Mouse (Mus musculus) ovary, postnatal 14 days (tissue): ENCODE data around the gene Dlg1.
"Not testable (repeated sequence)": the region's sequence is repeated elsewhere in the genome, so short reads cannot be mapped to it uniquely, and the experiment has no call there.

Source experiments
- DNase-seq: peaks from one replicate; pipeline ENCODE4 v3.0.0; 2022; ENCODE audit warnings: low spot score

The Dlg1 gene

DNA sequence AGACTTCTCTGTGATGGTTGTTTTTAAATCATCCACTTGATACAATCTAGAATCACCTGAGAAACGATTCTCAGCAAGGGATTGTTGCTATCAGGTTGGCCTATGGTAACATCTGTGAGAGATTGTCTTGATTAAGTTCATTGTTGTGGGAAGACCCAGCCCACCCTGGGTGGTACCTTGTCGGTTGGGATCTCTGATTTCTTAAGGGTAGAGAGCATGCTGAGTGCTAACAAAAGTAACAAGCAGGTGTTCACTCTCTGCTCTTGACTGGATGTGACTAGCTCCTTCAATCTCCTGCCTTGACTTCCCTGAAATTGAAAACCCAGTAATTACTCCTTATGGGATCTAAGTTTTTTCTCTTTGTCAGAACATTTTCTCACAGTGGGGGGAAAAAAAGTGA, 5.7 kb upstream of the Dlg1 start:
- no peak for DNase-seq

DNA sequence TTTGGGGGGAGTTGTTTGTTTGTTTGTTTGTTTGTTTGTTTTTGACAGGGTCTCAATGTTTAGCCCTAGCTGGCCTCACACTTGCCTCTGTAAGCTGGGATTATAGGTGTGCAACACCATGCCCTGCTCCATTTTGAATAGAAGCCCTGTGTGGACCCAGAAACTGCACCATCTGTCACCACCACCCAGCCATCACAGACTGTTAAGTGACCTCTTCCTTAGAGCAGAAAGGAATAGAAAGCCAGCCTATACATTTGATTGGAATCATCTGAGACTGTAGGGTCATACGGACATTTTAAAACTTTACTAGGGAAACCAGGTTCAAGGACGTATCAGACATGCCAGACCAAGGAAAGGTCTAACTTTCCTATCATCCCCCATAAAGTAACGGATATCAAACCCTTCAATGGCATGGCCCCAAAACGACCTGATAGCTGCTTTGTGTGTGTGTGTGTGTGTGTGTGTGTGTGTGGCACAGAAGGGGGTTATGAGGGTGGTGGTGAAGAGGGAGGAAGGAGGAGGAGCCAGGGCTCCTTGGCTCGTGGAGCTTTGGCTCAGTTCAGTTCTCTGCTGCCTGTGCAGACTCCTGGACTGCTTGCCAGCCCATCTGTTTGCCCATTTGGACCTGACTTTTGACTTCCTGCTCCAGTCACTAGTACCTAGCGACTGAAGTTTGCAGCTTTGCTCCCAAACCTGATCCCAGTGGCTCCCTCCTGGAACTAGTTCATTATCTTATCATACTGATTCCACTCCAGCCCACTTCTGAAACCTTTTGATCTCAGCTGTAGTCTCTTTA, 4.5 kb upstream of the Dlg1 start:
- no peak for DNase-seq

DNA sequence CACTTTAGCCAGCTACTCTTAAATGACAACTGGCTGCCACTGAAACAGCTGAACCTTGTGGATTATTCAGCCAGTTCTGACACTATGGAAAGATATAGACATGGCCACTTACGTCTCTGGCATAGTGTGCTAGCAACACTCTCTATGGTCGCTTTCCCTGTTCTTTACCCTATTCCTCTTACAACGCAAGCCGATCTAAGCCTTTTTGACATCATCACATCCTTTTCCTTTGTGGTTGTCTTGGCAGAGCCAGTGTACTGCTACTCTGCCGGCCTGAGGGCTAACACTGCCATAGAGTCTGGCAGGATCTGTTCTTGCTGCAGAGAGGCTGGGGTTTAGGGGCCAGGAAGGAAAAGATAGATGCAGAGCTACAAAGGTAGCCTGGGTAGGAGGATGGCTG, 3.8 kb upstream of the Dlg1 start:
- DNase-seq = no peak

DNA sequence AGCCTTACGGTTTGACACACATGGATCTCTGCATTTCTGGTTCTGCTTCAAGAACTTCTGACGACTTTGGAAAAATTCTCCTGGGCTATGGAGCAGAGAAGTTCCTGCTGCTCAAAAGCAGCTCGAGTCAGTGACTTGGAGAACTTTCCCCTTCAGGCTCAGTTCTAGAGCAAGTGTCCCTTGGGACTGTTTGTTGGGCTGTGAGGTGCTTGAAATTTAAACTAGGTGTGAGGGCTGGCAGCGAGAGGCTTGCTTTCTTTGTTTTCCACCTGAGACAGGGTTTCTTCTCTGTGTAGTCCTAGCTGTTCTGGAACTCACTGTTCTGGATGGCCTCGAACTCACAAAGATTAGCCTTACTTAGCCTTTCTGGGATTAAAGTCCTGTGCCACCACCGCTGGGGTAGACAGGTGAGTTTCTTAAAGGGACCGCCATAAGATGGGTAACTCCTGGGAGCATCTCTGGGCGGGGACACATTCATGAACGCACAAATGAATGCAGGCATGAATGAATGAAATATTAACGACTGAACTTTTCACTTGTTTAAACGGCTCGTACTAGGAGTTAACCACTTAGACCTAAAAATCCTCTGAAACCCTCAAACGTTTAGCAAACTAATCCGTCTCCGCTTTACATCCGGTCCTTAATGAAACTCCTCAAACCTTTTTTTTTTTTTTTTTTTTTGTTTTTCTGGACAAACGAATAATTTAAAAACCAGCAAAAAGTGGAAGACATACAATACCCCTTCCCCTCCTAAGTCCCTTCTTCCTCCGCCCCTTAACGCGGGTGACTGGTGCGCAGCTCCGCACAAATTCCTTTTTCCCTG, 476 bp upstream of the Dlg1 start:
- DNase-seq = no peak

DNA sequence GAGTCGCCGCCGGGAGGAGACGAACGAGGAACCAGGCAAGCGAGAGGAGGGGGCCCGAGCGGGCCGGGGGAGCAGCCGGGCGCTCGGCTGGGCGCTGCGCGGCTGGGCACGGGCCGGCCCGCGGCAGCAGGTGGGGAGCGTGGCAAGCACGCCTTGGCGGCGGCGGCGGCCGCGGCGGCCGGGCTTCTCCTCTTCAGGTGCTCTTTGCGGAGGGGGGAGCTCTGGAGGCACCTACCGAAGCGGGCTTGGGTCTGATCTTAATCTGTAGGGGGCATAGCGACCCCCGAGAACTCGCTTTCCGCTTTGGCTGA, 999 bp downstream of the Dlg1 start:
- DNase-seq = no peak

DNA sequence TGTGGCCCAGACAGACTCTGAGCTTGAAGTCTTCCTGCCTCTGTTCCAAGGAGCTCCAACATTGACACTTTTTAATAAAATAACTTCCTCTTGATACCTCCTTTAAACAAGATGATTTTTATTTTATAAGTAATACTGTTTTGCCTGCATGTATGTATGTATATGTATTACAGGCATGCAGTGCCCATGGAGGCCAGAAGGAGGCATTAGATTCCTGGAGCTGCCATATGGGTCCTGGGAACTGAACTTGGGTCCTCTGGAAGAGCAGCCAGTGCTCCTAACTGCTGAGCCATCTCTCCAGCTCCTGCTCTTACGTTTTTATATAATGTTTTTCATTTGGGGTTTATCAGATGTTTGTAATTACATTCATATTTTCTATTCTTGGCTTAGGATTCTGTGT, 9.0 kb downstream of the Dlg1 start:
- DNase-seq = no peak

DNA sequence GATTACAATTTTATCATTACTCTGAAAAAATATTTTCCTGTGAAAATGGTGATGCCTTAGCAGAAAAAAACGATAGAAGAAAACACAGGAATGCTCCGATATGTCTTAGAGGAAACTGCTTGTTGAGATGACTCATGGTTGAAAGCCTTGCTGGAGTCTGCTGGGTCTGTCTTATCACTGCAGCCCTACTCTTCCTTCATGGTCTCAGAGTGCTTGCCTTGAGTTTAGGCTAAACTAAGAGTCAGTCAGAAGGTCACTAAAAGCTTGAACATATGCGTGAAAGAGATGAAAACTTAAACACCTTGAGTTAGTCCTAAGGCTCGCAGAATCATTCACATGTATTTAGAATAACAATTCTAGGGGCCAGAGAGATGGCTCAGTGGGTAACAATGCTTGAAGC, 14.2 kb downstream of the Dlg1 start:
- no peak for DNase-seq

DNA sequence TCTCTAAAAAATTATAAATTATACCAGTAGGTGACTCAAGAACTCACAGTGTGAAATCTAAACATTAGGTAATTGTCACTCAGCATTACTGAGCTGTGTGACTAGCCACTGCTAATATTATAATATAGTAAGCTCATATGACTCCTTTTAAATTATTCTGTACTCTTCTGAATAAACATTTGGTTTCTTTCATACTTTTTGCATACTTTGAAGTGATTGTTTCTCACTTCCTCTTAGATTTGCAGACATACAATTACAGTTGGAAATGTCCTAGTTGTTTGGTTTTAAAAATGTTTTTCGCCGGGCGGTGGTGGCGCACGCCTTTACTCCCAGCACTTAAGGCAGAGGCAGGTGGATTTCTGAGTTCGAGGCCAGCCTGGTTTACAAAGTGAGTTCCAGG, 19.0 kb downstream of the Dlg1 start:
- no peak for DNase-seq

DNA sequence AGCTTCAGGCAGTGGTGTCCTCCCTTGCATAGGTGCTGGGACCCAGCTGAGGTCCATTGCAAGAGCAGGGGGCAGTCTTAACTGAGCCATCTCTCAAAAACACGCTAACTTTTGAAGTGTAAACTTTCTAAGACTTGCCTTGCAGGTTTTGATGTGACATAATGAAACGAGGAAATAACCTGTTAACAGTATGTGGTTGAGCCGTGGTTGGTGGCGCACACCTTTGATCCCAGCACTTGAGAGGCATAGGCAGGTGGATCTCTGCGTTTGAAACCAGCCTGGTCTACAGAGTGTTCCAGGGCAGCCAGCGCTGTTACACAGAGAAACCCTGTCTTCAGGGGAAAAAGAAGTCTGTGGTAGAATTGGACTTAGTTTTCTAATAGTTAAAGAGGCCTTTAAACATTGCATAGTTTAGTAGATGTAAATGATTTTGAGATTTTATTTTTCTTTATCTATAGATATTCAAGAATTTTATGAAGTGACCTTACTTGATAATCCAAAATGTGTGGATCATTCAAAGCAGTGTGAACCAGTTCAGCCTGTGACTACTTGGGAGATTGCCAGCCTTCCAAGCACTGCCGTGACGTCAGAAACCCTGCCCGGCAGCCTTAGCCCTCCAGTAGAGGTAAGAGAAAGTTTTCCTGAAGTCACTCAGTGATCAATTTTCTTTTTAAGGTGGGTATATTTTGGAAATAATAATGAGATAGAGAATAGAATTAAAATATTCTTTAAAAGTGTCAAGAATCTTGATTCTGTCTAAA, 20.6 kb downstream of the Dlg1 start:
- DNase-seq = no peak

DNA sequence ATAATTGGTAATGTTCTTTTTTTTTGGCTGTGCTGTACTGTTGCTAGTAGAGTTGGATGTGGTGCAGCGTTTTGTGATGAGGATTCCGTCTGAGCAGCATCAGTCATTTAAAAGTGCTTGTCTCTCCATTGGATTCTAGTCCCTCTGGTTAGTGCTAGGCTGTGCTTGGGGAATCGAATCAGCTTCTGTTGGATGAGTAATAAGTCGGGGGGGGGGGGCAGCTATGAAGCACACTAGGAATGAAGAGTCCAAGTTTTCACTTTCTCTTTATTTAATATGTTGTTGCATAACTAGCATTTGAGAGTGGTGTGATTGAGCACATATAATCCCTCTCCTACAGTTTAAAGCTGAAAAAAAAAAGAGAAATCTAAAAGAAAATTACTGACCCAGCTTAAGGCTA, 21.5 kb downstream of the Dlg1 start:
- no peak for DNase-seq

DNA sequence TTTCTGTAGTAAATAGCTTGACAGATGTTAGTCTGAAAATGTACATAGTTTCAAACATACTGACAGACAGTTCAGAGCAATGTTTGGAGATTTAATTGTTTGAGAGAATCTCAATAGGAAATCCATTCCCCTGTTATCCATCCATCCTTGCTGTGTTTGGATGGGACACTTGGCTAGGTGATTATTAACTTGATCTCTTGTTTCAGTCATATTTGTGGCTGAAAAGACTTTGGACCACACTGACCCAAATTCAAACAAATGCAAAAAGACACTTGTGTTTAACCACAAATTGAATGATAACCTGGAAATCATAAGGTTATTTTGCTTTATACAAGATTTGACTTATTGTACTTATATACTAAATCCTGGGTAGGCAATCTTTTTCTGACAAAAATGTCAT, 24.5 kb downstream of the Dlg1 start:
- no peak for DNase-seq

DNA sequence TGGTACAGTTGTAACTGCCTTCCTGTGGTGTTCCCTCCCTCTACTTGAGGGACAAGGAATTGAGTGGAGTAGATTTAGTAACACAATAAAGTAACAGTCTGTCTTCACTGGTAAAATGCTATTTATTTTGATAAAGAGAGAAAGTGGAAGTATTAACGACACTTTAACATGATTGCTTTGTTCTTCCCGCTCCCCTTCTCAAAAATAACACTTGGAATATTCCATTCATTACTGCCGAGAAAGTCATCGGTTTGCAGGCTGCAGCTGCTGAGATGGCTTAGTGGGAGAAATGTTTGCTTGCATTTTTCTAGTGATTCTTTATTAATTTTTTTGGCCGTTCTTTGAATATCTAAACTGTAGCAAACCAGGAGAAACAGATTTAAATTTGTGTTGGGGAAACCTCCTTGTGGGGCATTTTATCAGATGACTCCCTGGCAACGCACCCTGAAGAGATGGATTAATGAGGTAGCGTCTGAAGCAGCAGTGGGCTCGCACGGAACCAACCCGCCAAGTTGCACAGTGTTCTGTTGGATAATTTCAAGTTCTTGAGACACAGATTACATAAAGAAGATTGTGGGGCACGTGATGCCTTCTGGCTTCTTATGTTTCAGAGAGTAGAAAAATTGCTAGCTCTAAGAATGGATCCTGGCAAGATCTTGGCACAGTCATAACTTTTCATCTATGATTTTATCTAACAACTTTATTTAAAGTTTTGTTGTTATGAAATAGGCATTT, 32.2 kb downstream of the Dlg1 start:
- DNase-seq = no peak

DNA sequence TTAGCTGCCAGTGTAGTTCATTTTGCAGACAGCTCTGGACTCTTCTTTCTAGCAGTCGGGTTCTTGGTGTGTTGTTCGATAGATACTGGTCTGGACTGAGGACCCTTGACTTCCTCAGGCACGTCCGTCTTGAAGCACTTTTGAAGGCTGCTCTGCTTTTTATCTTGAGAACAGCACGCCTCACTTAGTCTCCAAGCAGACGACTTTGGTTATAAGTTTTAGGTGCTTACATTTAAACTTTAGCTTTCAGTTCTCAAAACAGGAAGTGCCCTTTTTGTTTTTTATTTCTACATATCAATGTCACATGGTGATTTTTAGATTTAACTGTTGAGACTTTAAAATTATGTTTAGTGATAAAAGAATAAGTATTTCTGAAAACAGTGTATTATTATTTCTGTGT, 33.1 kb downstream of the Dlg1 start:
- DNase-seq = no peak

DNA sequence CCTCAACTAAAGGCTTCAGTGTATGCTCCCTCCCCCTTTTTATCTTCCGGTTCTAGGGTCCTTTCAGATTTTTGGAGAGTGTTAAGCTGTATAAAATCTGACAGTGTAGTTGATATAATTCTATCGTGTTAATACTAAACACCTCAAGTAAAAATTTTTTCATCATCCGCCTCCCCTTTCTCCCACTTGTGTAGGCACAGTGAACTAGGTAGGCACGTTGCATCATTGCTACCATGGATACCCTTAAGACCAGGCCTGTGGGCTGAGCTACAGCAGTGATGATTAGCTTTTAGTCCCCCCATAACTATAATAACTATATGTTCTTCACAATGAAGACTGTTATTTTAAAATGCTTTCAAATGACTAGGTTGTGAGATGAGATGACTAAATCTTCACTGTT, 34.1 kb downstream of the Dlg1 start:
- no peak for DNase-seq

DNA sequence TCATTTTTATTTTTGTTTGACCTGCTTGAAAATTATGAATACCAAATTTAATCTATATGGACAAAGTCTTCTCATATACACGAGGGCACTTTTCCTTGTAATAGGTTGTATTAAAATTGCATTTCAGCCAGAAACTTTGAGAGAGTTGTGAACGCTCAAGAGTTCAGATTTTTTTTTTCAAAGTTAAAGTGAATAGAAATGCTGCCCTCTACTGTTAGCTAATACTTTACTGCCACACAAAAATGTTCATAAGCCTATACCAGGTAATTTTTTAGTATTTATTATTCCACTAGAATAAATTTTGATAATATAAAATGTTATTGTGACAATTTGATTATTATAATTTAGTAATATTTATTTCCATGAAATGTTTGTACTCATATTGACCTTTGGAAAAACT, 42.0 kb downstream of the Dlg1 start:
- no peak for DNase-seq

DNA sequence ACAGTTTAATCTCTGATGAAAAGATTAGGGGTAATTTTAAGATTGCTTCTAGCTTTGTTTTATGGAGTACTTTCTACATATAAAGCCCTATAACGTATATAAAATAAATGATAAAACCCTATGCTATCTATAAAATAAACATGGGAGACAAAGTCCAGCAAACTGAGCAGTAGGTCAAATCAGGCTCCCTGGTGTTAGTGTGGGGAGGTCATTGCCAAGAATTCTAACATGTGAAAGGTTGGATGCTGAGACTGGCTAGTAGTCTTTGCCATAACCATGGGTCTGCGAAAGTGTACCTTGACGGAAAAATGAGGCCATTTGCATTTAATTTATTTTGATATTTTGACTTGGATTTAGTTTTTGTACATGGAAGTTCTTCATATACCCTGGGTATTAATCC, 42.7 kb downstream of the Dlg1 start:
- DNase-seq = no peak

DNA sequence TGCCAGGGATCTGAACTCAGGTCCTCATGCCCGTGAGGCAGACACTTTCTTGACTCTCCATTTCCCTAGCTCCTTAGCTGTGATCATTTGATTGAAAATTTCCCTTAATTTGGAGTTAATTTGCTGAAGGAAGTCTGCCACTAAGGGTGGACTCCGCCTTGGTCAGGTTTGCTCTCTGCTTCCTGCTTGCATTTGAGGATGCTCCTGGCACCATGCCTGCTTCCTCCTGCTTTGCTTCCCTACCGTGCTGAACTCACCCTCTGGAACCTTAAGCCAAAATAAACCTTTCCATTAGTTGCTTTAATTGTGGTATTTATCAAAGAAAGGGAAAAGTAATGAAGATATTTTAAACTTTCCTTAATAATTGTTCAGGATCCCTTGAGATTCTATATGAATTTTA, 44.1 kb downstream of the Dlg1 start:
- no peak for DNase-seq

DNA sequence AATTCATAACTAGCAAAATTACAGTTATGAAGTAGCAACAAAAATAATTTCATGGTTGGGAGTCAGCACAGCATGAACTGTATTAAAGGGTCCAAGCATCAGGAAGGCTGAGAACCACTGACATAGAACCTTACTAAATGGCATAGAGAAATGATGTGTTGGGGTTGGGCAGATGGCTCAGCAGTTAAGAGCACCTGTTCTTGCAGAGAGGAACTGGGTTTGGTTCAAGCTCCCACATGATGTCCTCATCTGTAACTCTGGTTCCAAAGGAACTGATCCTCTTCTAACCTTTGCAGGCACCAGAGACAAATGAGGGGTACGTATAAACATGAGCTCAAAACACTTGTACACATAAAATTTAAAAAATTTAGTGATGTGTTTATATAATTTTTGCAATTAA, 59.7 kb downstream of the Dlg1 start:
- DNase-seq = no peak

DNA sequence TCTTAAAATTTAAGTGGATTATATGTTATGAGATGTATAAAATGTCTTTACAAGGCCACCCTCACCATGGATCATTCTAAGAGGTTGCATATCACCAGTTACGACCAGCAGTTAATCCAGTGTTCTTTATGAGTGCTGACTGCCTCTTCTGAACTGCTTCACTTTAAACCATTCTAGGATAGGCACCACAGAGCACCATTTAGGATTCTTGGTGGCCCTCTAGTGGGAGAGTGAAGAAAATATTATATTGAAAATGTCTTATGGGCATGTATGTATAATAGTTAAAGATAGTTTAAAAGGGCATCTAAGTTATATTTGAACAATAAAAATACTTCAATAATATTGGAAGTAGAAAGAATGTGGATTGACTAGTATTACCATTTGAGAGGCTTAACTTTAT, 60.9 kb downstream of the Dlg1 start:
- no peak for DNase-seq

DNA sequence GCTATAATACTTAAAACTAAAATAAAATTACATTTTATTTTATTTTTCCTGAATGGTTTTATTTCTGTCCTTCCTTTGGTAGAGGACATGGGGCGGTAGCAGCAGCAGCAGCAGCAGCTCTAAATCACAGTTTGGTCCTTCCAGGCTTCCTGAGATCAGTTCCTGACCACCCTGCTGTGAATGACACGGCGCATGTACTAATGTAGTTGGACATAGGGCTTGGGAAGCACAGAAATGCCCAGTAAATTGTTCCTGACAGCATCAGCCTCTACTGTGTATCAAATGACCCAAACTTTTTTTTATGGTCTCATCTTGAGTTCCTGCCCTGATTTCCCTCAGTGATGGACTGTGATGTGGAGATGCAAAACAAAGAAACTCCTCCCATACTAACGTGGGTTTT, 61.6 kb downstream of the Dlg1 start:
- no peak for DNase-seq

DNA sequence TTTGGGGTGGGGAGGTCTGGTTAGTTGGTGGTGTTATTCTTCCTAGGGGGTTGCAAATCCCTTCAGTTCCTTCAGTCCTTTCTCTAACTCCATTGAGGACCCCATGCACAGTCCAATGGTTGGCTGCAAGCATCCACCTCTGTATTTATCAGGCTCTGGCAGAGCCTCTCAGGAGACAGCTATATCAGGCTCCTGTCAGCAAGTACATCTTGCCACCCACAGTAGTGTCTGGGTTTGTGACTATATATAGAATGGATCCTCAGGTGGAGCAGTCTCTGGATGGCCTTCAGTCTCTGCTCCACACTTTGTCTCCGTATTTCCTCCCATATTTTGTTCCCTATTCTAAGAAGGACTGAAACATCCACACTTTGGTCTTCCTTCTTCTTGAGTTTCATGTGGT, 67.7 kb downstream of the Dlg1 start:
- not testable (repeated sequence) for DNase-seq

DNA sequence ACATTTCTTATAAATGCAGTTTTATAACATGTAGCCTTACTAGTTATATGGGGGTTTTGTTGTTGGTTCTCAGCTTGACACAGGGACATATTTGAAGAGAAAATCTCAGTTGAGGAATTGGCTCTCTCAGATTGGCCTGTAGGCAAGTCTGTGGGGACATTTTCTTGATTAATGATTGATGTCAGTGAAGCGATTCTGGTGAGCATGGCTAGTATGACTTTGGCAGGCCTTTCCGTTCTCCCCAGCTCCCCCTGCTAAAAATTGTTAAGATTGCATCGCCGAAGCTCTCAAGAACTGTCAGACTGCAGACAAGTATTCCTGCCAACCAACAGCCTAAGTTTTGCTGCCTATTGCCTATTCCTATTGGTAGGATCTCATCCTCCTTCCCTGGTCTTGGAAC, 73.8 kb downstream of the Dlg1 start:
- DNase-seq = no peak

DNA sequence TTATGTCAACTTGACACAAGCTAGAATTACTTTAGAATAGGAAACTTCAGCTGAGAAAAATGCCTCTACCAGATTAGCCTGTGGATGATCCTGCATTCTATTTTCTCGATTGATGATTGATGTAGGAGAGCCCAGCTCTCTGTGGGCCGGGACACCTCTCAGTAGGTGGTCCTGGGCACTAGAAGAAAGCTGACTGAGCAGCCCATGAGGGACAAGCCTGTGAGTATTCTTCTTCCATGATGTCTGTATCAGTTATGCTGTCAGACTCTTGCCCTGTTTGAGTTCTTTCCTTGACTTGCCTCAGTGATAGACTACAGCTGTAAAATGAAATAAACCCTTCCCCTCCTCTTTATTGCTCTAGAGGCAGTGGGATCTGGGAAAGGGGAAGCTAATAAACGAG, 74.5 kb downstream of the Dlg1 start:
- no peak for DNase-seq
